Mouse (Mus musculus): ENCODE measurements around the gene Gm28053. TPM values are rescaled to one million over a fixed set of nuclear protein-coding genes. Genes with fewer than 3 reads are reported as not detected.

Gene Gm28053
- polyA plus RNA-seq, 1 experiment, result not detected

- H3K4me3 ChIP-seq (ENCODE audit: low read depth, low read length), result no peak overlapping the region
- 0 out of 2 replicates have a peak overlapping the region, but pooled peaks have one; percentile 17 for H3K27ac ChIP-seq (ENCODE audit: insufficient read depth, low read depth, low read length)
- H3K27me3 ChIP-seq (ENCODE audit: control insufficient read depth, insufficient read depth, low read length), result no peaks in the 10 kb centered on the region
- no peaks in the 10 kb centered on the region for H3K36me3 ChIP-seq (ENCODE audit: control insufficient read depth, insufficient read depth, low read length)
- WGBS, result 83% methylated on average over 4 of the region's 4 CpGs
- no peaks in the 10 kb centered on the region; the same call in 1 of the 2 replicates for H3K4me1 ChIP-seq (ENCODE audit: control insufficient read depth, insufficient read depth, insufficient read length, low read length)
- TF ChIP-seq CTCF (IDR thresholded peaks at IDR 0.05; ENCODE audit: extremely low read depth, insufficient read length, insufficient replicate concordance, low read depth, low read length) (no peak), POLR2A (IDR thresholded peaks at IDR 0.05; ENCODE audit: low read depth, low read length) (no peak)
These were observed 21.4 kb upstream of the Gm28053 start for GRCm38 (mm10) chr6:48696830-48697554.

DNA sequence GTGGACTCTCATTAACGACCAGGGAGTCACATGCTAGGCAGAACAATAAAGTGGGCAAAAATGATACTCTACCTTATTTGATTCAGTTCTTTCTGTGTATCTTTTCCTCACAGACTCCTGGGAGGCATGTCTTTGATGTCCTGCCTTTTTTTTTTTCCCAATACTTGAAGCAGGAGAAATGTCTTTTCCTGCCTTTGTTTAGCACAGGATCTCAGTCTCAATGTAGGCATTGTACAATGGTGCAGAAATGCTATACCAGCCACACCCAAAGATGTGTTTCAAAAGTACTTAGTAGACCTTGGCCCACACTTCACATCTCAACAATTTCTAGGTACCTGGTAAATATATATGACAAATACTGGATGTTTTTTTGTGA lies 20.9 kb upstream of the Gm28053 start:
- H3K4me1 ChIP-seq (ENCODE audit: control insufficient read depth, insufficient read depth, insufficient read length, low read length), result no peaks in the 10 kb centered on the region; the same call in 1 of the 2 replicates
- H3K4me3 ChIP-seq (ENCODE audit: low read depth, low read length), result no peak overlapping the region
- 0 out of 2 replicates have a peak overlapping the region, but pooled peaks have one; percentile 17 for H3K27ac ChIP-seq (ENCODE audit: insufficient read depth, low read depth, low read length)
- H3K36me3 ChIP-seq (ENCODE audit: control insufficient read depth, insufficient read depth, low read length), result no peaks in the 10 kb centered on the region
- WGBS, result 16% methylated on average over 1 of the region's 1 CpGs
- no peak for TF ChIP-seq CTCF (IDR thresholded peaks at IDR 0.05; ENCODE audit: extremely low read depth, insufficient read length, insufficient replicate concordance, low read depth, low read length)
- TF ChIP-seq POLR2A (IDR thresholded peaks at IDR 0.05; ENCODE audit: low read depth, low read length), result no peak
- H3K27me3 ChIP-seq (ENCODE audit: control insufficient read depth, insufficient read depth, low read length), result no peaks in the 10 kb centered on the region

- 61% methylated on average over 7 of the region's 7 CpGs for WGBS
- Histone ChIP-seq H3K4me1 (ENCODE audit: control insufficient read depth, insufficient read depth, insufficient read length, low read length) (no peaks in the 10 kb centered on the region; the same call in 1 of the 2 replicates), H3K27me3 (ENCODE audit: control insufficient read depth, insufficient read depth, low read length) (no peaks in the 10 kb centered on the region), H3K36me3 (ENCODE audit: control insufficient read depth, insufficient read depth, low read length) (peaks cover 2% of the 10 kb centered on the region), H3K27ac (ENCODE audit: insufficient read depth, low read depth, low read length) (peak overlapping the region; percentile 23), H3K4me3 (ENCODE audit: low read depth, low read length) (no peak overlapping the region)
- no peak for TF ChIP-seq CTCF (IDR thresholded peaks at IDR 0.05; ENCODE audit: extremely low read depth, insufficient read length, insufficient replicate concordance, low read depth, low read length)
- no peak for TF ChIP-seq POLR2A (IDR thresholded peaks at IDR 0.05; ENCODE audit: low read depth, low read length)
These were observed 20.1 kb upstream of the Gm28053 start for GRCm38 (mm10) chr6:48698066-48698856.

DNA sequence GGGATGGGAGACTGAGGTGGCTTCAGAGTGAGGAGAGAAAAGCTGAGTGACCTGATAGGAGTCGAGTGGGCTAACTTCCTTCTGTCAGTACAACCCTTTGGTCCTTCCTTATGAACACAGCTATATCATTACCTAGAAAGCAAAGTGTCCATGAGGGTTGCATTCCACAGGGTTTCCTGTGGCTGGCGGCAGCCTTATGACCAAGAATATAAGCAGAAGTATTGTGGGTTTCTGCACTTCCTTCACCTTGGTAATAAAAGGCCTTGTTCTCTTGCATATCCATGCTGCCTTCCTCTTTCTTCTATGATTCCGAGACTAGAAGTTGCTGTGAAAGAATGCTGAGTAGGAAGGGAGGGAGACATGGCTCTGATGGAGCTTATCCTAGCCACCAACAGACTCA lies 19.5 kb upstream of the Gm28053 start:
- Histone ChIP-seq H3K27ac (ENCODE audit: insufficient read depth, low read depth, low read length) (peak overlapping the region; percentile 23), H3K27me3 (ENCODE audit: control insufficient read depth, insufficient read depth, low read length) (no peaks in the 10 kb centered on the region), H3K4me3 (ENCODE audit: low read depth, low read length) (no peak overlapping the region), H3K36me3 (ENCODE audit: control insufficient read depth, insufficient read depth, low read length) (peaks cover 3% of the 10 kb centered on the region), H3K4me1 (ENCODE audit: control insufficient read depth, insufficient read depth, insufficient read length, low read length) (no peaks in the 10 kb centered on the region; the same call in 1 of the 2 replicates)
- WGBS, result 76% methylated on average over 3 of the region's 3 CpGs
- no peak for TF ChIP-seq POLR2A (IDR thresholded peaks at IDR 0.05; ENCODE audit: low read depth, low read length)
- no peak for TF ChIP-seq CTCF (IDR thresholded peaks at IDR 0.05; ENCODE audit: extremely low read depth, insufficient read length, insufficient replicate concordance, low read depth, low read length)

DNA sequence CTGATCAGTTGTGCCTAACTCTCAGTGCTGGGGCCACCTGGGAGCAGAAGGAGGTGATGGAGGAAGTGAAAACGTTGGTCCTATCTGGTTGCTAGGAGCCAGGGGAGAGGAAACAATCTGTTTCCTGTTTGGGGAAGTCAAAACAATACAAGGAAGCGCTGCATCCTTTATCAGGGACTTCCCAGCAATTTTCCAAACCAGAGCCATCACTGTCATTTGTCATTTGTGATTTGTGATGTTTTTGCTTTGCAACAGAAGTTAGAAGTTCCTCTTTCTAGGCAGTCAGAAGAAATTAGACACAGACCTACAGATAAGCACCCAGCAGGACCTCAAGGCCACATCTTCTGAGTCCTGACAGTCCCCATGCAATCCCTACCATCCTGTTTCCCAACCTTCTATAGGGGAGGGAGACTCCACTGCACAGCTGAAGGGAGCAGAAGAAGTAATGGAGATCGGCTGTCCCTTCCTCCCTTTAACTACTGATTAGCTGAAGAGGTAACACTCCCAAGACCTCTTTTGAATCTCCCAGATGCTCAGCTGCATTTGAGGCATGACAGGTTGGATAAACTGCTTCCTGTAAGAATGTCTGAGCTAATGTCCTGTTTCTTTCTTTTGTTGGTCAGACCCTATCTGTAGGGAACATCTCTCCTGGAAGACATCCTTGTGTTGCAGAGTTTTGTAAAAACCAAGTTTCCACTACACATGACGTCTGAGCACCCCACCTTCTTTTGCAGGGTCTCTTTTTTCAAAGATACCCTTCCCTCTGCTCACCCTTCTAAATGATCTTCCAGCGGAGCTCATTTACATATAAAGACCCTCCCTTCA lies 17.9 kb upstream of the Gm28053 start:
- Histone ChIP-seq H3K4me1 (ENCODE audit: control insufficient read depth, insufficient read depth, insufficient read length, low read length) (no peaks in the 10 kb centered on the region; the same call in 1 of the 2 replicates), H3K4me3 (ENCODE audit: low read depth, low read length) (no peak overlapping the region), H3K27me3 (ENCODE audit: control insufficient read depth, insufficient read depth, low read length) (no peaks in the 10 kb centered on the region), H3K27ac (ENCODE audit: insufficient read depth, low read depth, low read length) (peak overlapping the region; percentile 42), H3K36me3 (ENCODE audit: control insufficient read depth, insufficient read depth, low read length) (peaks cover 4% of the 10 kb centered on the region)
- TF ChIP-seq POLR2A (IDR thresholded peaks at IDR 0.05; ENCODE audit: low read depth, low read length) (no peak), CTCF (IDR thresholded peaks at IDR 0.05; ENCODE audit: extremely low read depth, insufficient read length, insufficient replicate concordance, low read depth, low read length) (no peak)
- 48% methylated on average over 5 of the region's 5 CpGs for WGBS

- no peak overlapping the region for H3K4me3 ChIP-seq (ENCODE audit: low read depth, low read length)
- no peak for TF ChIP-seq POLR2A (IDR thresholded peaks at IDR 0.05; ENCODE audit: low read depth, low read length)
- TF ChIP-seq CTCF (IDR thresholded peaks at IDR 0.05; ENCODE audit: extremely low read depth, insufficient read length, insufficient replicate concordance, low read depth, low read length), result no peak
- H3K4me1 ChIP-seq (ENCODE audit: control insufficient read depth, insufficient read depth, insufficient read length, low read length), result no peaks in the 10 kb centered on the region; the same call in 1 of the 2 replicates
- H3K27me3 ChIP-seq (ENCODE audit: control insufficient read depth, insufficient read depth, low read length), result no peaks in the 10 kb centered on the region
- 79% methylated on average over 7 of the region's 7 CpGs for WGBS
- H3K27ac ChIP-seq (ENCODE audit: insufficient read depth, low read depth, low read length), result no peak overlapping the region
- peaks cover 4% of the 10 kb centered on the region for H3K36me3 ChIP-seq (ENCODE audit: control insufficient read depth, insufficient read depth, low read length)
These were observed 16.3 kb upstream of the Gm28053 start for GRCm38 (mm10) chr6:48702146-48702545.
